Mouse (Mus musculus) lung, embryonic 14.5 days (tissue): ENCODE measurements around the gene BC048562. TPM values are rescaled to one million over a fixed set of nuclear protein-coding genes. Genes with fewer than 3 reads are reported as not detected.

Source experiments
- ATAC-seq: fragments of 200-750 bp; cut with Nextera tagmentation; 2 replicates; pipeline ENCODE4 v1.8.0; 2017; ENCODE audit warnings: mild to moderate bottlenecking, moderate TSS enrichment, moderate library complexity; ENCODE audit not compliant: insufficient read depth
- DNase-seq: peaks from one replicate; pipeline ENCODE4 v3.0.0-alpha.2; 2015
- H3K27ac ChIP-seq: fragments of 300-500 bp; sonication (generic); 2 replicates; pipeline ENCODE4 v1.5.1; 2014; ENCODE audit warnings: low read depth, mild to moderate bottlenecking, moderate library complexity
- H3K27me3 ChIP-seq: fragments of 300-500 bp; sonication (generic); 2 replicates; pipeline ENCODE4 v1.6.1; 2014; ENCODE audit warnings: low read length, control low read depth; ENCODE audit not compliant: insufficient read depth
- H3K36me3 ChIP-seq: fragments of 300-500 bp; sonication (generic); 2 replicates; pipeline ENCODE4 v1.6.1; 2014; ENCODE audit warnings: control low read depth; ENCODE audit not compliant: insufficient read depth
- H3K4me1 ChIP-seq: fragments of 300-500 bp; sonication (generic); 2 replicates; pipeline ENCODE4 v1.6.1; 2014; ENCODE audit warnings: antibody characterized with exemption, control low read depth; ENCODE audit not compliant: insufficient read depth
- H3K4me2 ChIP-seq: fragments of 300-500 bp; sonication (generic); 2 replicates; pipeline ENCODE4 v1.6.1; 2014; ENCODE audit warnings: mild to moderate bottlenecking
- H3K4me3 ChIP-seq: fragments of 300-500 bp; sonication (generic); 2 replicates; pipeline ENCODE4 v1.5.1; 2014; ENCODE audit warnings: low read depth, low read length
- H3K9ac ChIP-seq: fragments of 300-500 bp; sonication (generic); 2 replicates; pipeline ENCODE4 v1.6.1; 2014
- H3K9me3 ChIP-seq: fragments of 300-500 bp; sonication (generic); 2 replicates; pipeline ENCODE4 v1.6.1; 2016; ENCODE audit warnings: low read depth, low read length, control low read depth
- CTCF ChIP-seq: IDR thresholded peaks from 2 replicates; pipeline ENCODE4 v1.5.1; 2016; ENCODE audit warnings: antibody characterized with exemption, low read depth
- WGBS: fragments of 180-500 bp; shearing (Covaris S2); extraction: QIAGEN DNeasy Blood & Tissue Kit; methylation state at CpG from one replicate; pipeline ENCODE4 v1.1.7; 2014; 5-methylcytosine and 5-hydroxymethylcytosine counted together
- polyA plus RNA-seq: library from polyadenylated mRNA; unstranded; fragments of >200 nt; fragmentation: Nextera tagmentation; extraction: Ambion mirVana; gene quantifications from 2 replicates; pipeline ENCODE4 v1.2.1, GENCODE M21; 2014

The BC048562 gene
- polyA plus RNA-seq, 1 experiment from 2014 or later: not detected

GRCm38 (mm10) chr9:108401186-108401960 is 34.9 kb upstream of the BC048562 start:
- Histone ChIP-seq H3K9me3 (no peaks in the 10 kb centered on the region), H3K36me3 (no peaks in the 10 kb centered on the region; the same call in 1 of the 2 replicates), H3K4me1 (no peaks in the 10 kb centered on the region; the same call in 1 of the 2 replicates), H3K27me3 (no peaks in the 10 kb centered on the region), H3K4me3 (no peak overlapping the region), H3K4me2 (no peak overlapping the region), H3K9ac (no peak overlapping the region), H3K27ac (peak overlapping the region; percentile 40; the same call in 1 of the 2 replicates)
- TF ChIP-seq CTCF: no peak
- ATAC-seq: no peak
- no peak for DNase-seq
- 69% methylated on average over 7 of the region's 7 CpGs for WGBS

- TF ChIP-seq CTCF: no peak
- ATAC-seq (no peak), DNase-seq (no peak)
- 68% methylated on average over 4 of the region's 4 CpGs for WGBS
- no peak overlapping the region for H3K9ac ChIP-seq
- no peak overlapping the region for H3K4me2 ChIP-seq
- no peaks in the 10 kb centered on the region; the same call in 1 of the 2 replicates for H3K36me3 ChIP-seq
- no peak overlapping the region for H3K27ac ChIP-seq
- no peak overlapping the region for H3K4me3 ChIP-seq
- no peaks in the 10 kb centered on the region for H3K27me3 ChIP-seq
- H3K4me1 ChIP-seq: no peaks in the 10 kb centered on the region; the same call in 1 of the 2 replicates
- H3K9me3 ChIP-seq: no peaks in the 10 kb centered on the region
These were observed 33.2 kb upstream of the BC048562 start for GRCm38 (mm10) chr9:108403081-108403480.

- Histone ChIP-seq H3K9ac (no peak overlapping the region), H3K27ac (no peak overlapping the region), H3K9me3 (no peaks in the 10 kb centered on the region), H3K27me3 (no peaks in the 10 kb centered on the region), H3K4me1 (no peaks in the 10 kb centered on the region; the same call in 1 of the 2 replicates), H3K4me2 (no peak overlapping the region), H3K4me3 (no peak overlapping the region), H3K36me3 (no peaks in the 10 kb centered on the region; the same call in 1 of the 2 replicates)
- WGBS: 72% methylated on average over 8 of the region's 8 CpGs
- TF ChIP-seq CTCF: no peak
- ATAC-seq (no peak), DNase-seq (no peak)
These were observed 31.8 kb upstream of the BC048562 start for GRCm38 (mm10) chr9:108404451-108404850.

- TF ChIP-seq CTCF: no peak
- DNase-seq: no peak
These were observed 26.7 kb upstream of the BC048562 start for GRCm38 (mm10) chr9:108409535-108409934.

GRCm38 (mm10) chr9:108411381-108411942 is 24.8 kb upstream of the BC048562 start:
- WGBS: 78% methylated on average over 9 of the region's 9 CpGs
- no peak overlapping the region for H3K9ac ChIP-seq
- no peak overlapping the region for H3K4me2 ChIP-seq
- no peak overlapping the region for H3K27ac ChIP-seq
- no peaks in the 10 kb centered on the region for H3K4me1 ChIP-seq
- H3K9me3 ChIP-seq: no peaks in the 10 kb centered on the region
- no peak overlapping the region for H3K4me3 ChIP-seq
- no peaks in the 10 kb centered on the region for H3K27me3 ChIP-seq
- ATAC-seq (no peak), DNase-seq (no peak)
- H3K36me3 ChIP-seq: no peaks in the 10 kb centered on the region
- no peak for TF ChIP-seq CTCF

More at GRCm38 (mm10) chr9:108409535-108409934, 26.7 kb upstream of the BC048562 start:
- Histone ChIP-seq H3K4me1 (no peaks in the 10 kb centered on the region), H3K9me3 (no peaks in the 10 kb centered on the region), H3K36me3 (no peaks in the 10 kb centered on the region; the same call in 1 of the 2 replicates), H3K27ac (no peak overlapping the region), H3K9ac (no peak overlapping the region), H3K4me2 (no peak overlapping the region), H3K4me3 (no peak overlapping the region), H3K27me3 (no peaks in the 10 kb centered on the region)
- ATAC-seq: no peak
- WGBS: 85% methylated on average over 4 of the region's 4 CpGs

GRCm38 (mm10) chr9:108412221-108412620 is 24.1 kb upstream of the BC048562 start:
- no peak overlapping the region for H3K4me3 ChIP-seq
- H3K9me3 ChIP-seq: no peaks in the 10 kb centered on the region
- peak; percentile 32 for TF ChIP-seq CTCF
- no peaks in the 10 kb centered on the region for H3K36me3 ChIP-seq
- ATAC-seq (no peak), DNase-seq (peak; percentile 19)
- WGBS: 70% methylated on average over 1 of the region's 1 CpGs
- H3K4me1 ChIP-seq: no peaks in the 10 kb centered on the region
- no peak overlapping the region for H3K27ac ChIP-seq
- no peak overlapping the region for H3K4me2 ChIP-seq
- H3K9ac ChIP-seq: no peak overlapping the region
- H3K27me3 ChIP-seq: no peaks in the 10 kb centered on the region

- Histone ChIP-seq H3K36me3 (no peaks in the 10 kb centered on the region), H3K27me3 (no peaks in the 10 kb centered on the region), H3K9me3 (no peaks in the 10 kb centered on the region), H3K4me2 (no peak within 1 kb of the TSS), H3K9ac (no peak within 1 kb of the TSS), H3K4me3 (no peak within 1 kb of the TSS), H3K4me1 (no peaks in the 10 kb centered on the region), H3K27ac (no peak within 1 kb of the TSS)
- TF ChIP-seq CTCF: no peak
- DNase-seq: no peak
- no peak for ATAC-seq
These were observed 7.9 kb upstream of the BC048562 start, which contains the start of gene Ccdc36 for GRCm38 (mm10) chr9:108428384-108428783. Gene Ccdc36 (minus strand): TSS chr9:108428484.
